In the genomic region with DNA sequence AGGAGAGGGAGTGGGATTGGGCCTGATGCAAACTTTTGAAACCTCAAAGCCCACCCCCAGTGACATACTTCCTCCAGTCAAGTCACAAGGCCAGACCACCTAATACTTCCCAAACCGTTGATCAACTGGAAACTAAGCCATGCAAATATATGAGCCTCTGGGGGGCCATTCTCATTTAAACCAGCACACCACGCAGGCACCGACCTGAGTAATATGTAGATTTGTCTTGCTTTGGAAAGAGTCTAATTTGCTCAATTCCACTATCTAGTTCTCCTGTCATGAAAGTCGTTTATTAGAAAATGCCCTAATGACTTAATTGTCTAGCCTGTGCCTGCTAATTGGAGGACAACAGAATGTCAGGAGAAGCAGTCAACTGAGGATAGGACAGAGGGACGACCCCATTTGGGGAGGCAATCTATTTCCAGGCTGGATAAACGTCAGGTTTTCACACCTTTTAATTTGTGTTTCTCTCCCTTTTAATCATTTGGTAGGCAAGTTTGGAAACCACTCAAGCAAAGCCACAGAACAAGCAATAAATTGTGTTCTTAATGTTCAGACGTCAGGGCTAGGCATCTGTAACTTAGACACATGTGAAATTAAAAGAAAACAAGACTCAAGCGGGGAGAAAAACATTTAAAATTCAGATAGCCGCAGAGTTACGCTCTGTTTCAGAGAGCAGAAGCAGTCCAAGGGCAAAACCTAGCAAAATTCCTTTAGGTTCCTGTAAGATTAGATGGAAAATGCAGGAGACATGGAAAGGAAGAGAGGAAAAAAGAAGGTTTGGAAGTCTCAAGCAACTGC, we compare ENCODE assay signal across 1 mouse cellular context.
TF ChIP-seq lines count a peak whose summit lies in the region.

No protein-coding gene starts in this region.

TF ChIP-seq in CH12.LX, 34 proteins besides CTCF, POLR2A, EP300 and RAD21 (continued from another document):
- TF ChIP-seq ZKSCAN1 (IDR thresholded peaks at IDR 0.05; ENCODE audit: borderline replicate concordance, low read depth, low read length) (no peak), POLR2AphosphoS2 (IDR thresholded peaks at IDR 0.05; ENCODE audit: low read depth, low read length) (no peak), ELF1 (IDR thresholded peaks at IDR 0.05; ENCODE audit: low read depth, low read length) (no peak), BHLHE40 (IDR thresholded peaks at IDR 0.05; ENCODE audit: low read depth, low read length) (peak; percentile 51), ETS1 (conservative IDR thresholded peaks at IDR 0.05; ENCODE audit: low read depth, low read length) (peak; percentile 53; the same call in 1 of the 2 replicates), MYC (IDR thresholded peaks at IDR 0.05; ENCODE audit: low read depth, low read length) (no peak), JUND (conservative IDR thresholded peaks at IDR 0.05; ENCODE audit: low read depth, low read length) (no peak), MXI1 (IDR thresholded peaks at IDR 0.05; ENCODE audit: low read depth, low read length) (no peak), RCOR1 (conservative IDR thresholded peaks at IDR 0.05; ENCODE audit: low read depth, low read length) (no peak), TCF12 (IDR thresholded peaks at IDR 0.05; ENCODE audit: low read depth, low read length) (peak; percentile 50; the same call in 1 of the 2 replicates), ZC3H11A (IDR thresholded peaks at IDR 0.05; ENCODE audit: low read depth, low read length) (no peak), MEF2A (IDR thresholded peaks at IDR 0.05; ENCODE audit: borderline replicate concordance, low read depth, low read length) (0 out of 2 replicates have a peak, but pooled peaks have one; percentile 14), IRF4 (IDR thresholded peaks at IDR 0.05; ENCODE audit: low read depth, low read length) (peak; percentile 43; the same call in 1 of the 2 replicates), ZNF384 (IDR thresholded peaks at IDR 0.05; ENCODE audit: low read depth, low read length) (no peak), CHD2 (IDR thresholded peaks at IDR 0.05; ENCODE audit: low read length) (no peak), KAT2A (IDR thresholded peaks at IDR 0.05; ENCODE audit: insufficient replicate concordance, low read length) (no peak), NELFE (IDR thresholded peaks at IDR 0.05; ENCODE audit: low read depth, low read length) (no peak), ZMIZ1 (IDR thresholded peaks at IDR 0.05; ENCODE audit: low read depth, low read length) (no peak), SIN3A (IDR thresholded peaks at IDR 0.05; ENCODE audit: low read length) (peak; percentile 20; the same call in 1 of the 2 replicates), GABPA (IDR thresholded peaks at IDR 0.05; ENCODE audit: insufficient replicate concordance, low read depth, low read length) (no peak), CHD1 (IDR thresholded peaks at IDR 0.05; ENCODE audit: low read depth, low read length) (no peak), USF2 (conservative IDR thresholded peaks at IDR 0.05; ENCODE audit: low read depth, low read length) (no peak), USF1 (IDR thresholded peaks at IDR 0.05; ENCODE audit: low read depth, low read length) (no peak)
